Mouse (Mus musculus) kidney, adult 2 months (tissue): ENCODE data around the gene Gcnt7.

Experiments
- CTCF ChIP-seq: fragments of 200-500 bp; conservative IDR thresholded peaks from 2 replicates; pipeline ENCODE4 v1.5.1; 2011; ENCODE audit warnings: low read depth, mild to moderate bottlenecking, control low read depth, low read length, moderate library complexity, mixed read lengths; ENCODE audit not compliant: insufficient read depth, insufficient read length
- POLR2A ChIP-seq: fragments of 200-500 bp; IDR thresholded peaks from one replicate; pipeline ENCODE4 v1.6.1; 2011; ENCODE audit warnings: low read depth, low read length, control low read depth

GRCm38 (mm10) chr2:172450640-172451039 lies 7.8 kb downstream of the Gcnt7 start:
- TF ChIP-seq CTCF (no peak), POLR2A (no peak)
